Mouse (Mus musculus): Measurements from ENCODE around the gene Ccl8. TPM values are rescaled to one million over a fixed set of nuclear protein-coding genes. Genes with fewer than 3 reads are reported as not detected.

Ccl8 gene
- polyA plus RNA-seq, 1 experiment = not detected

DNA sequence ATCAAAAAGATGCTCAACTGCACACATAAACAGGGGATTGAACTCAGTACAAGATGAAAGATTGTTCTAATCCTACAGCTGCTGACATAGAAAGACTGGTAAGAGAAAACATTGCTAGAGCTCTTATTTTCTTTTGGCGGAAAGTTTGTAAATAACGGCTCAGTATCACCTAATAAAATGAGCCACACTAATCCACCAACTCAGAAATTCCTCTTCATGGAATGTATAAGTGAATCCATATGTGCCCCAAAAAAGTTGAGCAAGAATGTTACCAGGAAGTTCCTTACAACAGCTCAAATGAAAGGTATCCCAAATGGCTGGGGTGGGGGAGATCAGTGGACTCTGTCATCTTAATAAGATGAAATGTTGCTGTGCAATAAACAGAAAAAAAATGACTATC lies 44.1 kb downstream of the Ccl8 start:
- H3K36me3 ChIP-seq (replicated peaks; ENCODE audit: low read length) = no peaks in the 10 kb centered on the region
- H3K4me1 ChIP-seq = no peaks in the 10 kb centered on the region
- H3K27me3 ChIP-seq (replicated peaks) = peaks cover 4% of the 10 kb centered on the region
- H3K4me3 ChIP-seq (replicated peaks) = no peak overlapping the region
- no peak for TF ChIP-seq GATA1 (IDR thresholded peaks at IDR 0.05; ENCODE audit: borderline replicate concordance, low read length)
- no peak for TF ChIP-seq FLI1 (IDR thresholded peaks at IDR 0.05; ENCODE audit: low read length)
- H3K9me3 ChIP-seq = no peaks in the 10 kb centered on the region

DNA sequence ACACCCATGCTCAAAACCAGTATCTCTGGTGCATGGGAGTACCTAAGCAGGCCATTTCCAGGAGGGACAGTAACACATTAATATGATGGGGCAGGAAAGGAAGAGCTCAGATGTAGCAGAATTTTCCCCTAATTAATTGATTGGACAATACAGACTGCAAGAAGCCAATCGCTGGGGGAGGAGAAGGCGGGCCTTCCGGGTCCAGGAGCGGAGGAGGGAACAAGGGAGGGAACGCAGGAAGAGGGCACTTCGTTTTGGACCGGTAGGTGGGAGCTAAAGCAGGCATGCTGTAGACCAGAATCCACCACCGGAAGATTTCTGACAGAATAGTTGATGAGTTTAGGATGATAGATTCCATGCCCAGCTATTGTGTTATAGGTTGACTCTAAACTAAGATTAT lies 48.3 kb downstream of the Ccl8 start:
- no peak for TF ChIP-seq GATA1 (IDR thresholded peaks at IDR 0.05; ENCODE audit: borderline replicate concordance, low read length)
- no peak for TF ChIP-seq FLI1 (IDR thresholded peaks at IDR 0.05; ENCODE audit: low read length)
- Histone ChIP-seq H3K9me3 (no peaks in the 10 kb centered on the region), H3K36me3 (replicated peaks; ENCODE audit: low read length) (no peaks in the 10 kb centered on the region), H3K27me3 (replicated peaks) (peaks cover 6% of the 10 kb centered on the region), H3K4me1 (no peaks in the 10 kb centered on the region), H3K4me3 (replicated peaks) (no peak overlapping the region)

Other genes starting within 250 kb of the Ccl8 start
- 0.04 TPM in 1 of 2 replicates, not detected in the other for gene Asic2, start 146.7 kb upstream of the Ccl8 start, polyA plus RNA-seq (2012; ENCODE audit: insufficient read depth, low replicate concordance)
- gene Ccl2, start 79.6 kb upstream of the Ccl8 start, polyA plus RNA-seq (2012; ENCODE audit: insufficient read depth, low replicate concordance) = 2.4 TPM in 1 of 2 replicates, not detected in the other
- gene Gm17268, start 76.6 kb upstream of the Ccl8 start, polyA plus RNA-seq (2012; ENCODE audit: insufficient read depth, low replicate concordance) = not detected in 2 replicates
- gene Ccl7, start 69.5 kb upstream of the Ccl8 start, polyA plus RNA-seq (2012; ENCODE audit: insufficient read depth, low replicate concordance) = not detected in 2 replicates
- not detected in 2 replicates for gene Ccl11, start 57.4 kb upstream of the Ccl8 start, polyA plus RNA-seq (2012; ENCODE audit: insufficient read depth, low replicate concordance)
- gene Ccl12, start 13.3 kb upstream of the Ccl8 start, polyA plus RNA-seq (2012; ENCODE audit: insufficient read depth, low replicate concordance) = not detected in 2 replicates
- gene Ccl1, start 190.5 kb downstream of the Ccl8 start, polyA plus RNA-seq (2012; ENCODE audit: insufficient read depth, low replicate concordance) = not detected in 2 replicates